ENCODE assay signal across 10 mouse cellular contexts in the genomic region with DNA sequence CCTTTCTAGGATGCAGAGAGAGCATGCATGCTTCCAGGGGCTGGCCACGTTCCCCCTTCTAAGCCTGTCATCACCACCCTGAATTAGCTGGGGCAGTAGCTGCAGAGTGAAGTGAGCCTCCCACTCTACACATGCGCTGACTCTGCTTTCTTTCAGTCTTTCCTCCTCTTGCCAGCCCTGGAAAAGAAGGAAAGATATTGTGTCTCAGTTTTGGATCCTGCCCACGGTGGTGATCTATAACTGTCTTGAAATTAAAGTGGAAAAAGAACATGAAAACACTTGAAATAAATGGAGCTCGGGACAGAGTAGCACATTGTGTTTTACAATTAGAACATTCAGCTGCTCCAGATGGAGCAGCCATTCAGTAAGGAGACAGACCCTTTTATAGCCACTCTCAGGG. TPM values are rescaled to one million over a fixed set of nuclear protein-coding genes. Genes with fewer than 3 reads are reported as not detected.
A peak's percentile ranks its signal among the peaks of the same experiment; 100 is the strongest.
DNase-seq lines count a peak whose midpoint lies in the region; ATAC-seq lines count a peak whose summit lies in the region.
"Had no signal": no experiment of that assay in that cellular context is flagged by ENCODE, and none has a peak within 500 bp of the region (broad histone marks: within the 10 kb centered on the region; RNA-seq: fewer than 3 reads in every experiment).

No protein-coding gene starts in this region.

- peak; percentile 55 to 66 for DNase-seq in frontal cortex, postnatal 36 days (ENCODE audit: low spot score in 2 of 2)
- peak; percentile 25 to 59 for DNase-seq in left cerebral cortex, adult 18-20 months (ENCODE audit: low spot score in 2 of 2)
- DNase-seq in right cerebral cortex, postnatal 25 days: peak; percentile 54
- no peak for DNase-seq in cerebellum, postnatal 14 days
- no peak for DNase-seq in kidney, adult 8-10 months
- DNase-seq: kidney, adult 18-20 months; thymus, adult 18-20 months had no signal

- H3K9ac ChIP-seq in intestine, embryonic 16.5 days (ENCODE audit: low read depth, low read length): no peak overlapping the region
- no peak overlapping the region for H3K9ac ChIP-seq in intestine, embryonic 15.5 days

- no peak overlapping the region for H3K4me2 ChIP-seq in intestine, embryonic 16.5 days (ENCODE audit: low read depth, low read length)
- no peak overlapping the region for H3K4me2 ChIP-seq in intestine, embryonic 15.5 days (replicated peaks)

- ATAC-seq in intestine, embryonic 16.5 days: peak; percentile 65
- no peak for ATAC-seq in intestine, embryonic 15.5 days
- ATAC-seq in activated CD4-positive, CD25-positive, alpha-beta regulatory T cell, adult 4 months: no peak

- 40% methylated on average over 4 of the region's 4 CpGs for WGBS in intestine, embryonic 16.5 days
- 41% methylated on average over 4 of the region's 4 CpGs for WGBS in intestine, embryonic 15.5 days

- H3K27ac ChIP-seq in intestine, embryonic 16.5 days (ENCODE audit: low read length): no peak overlapping the region
- H3K27ac ChIP-seq in intestine, embryonic 15.5 days: no peak overlapping the region

- no peaks in the 10 kb centered on the region for H3K27me3 ChIP-seq in intestine, embryonic 16.5 days (replicated peaks; ENCODE audit: control insufficient read depth, insufficient read depth, low read length)
- no peaks in the 10 kb centered on the region for H3K27me3 ChIP-seq in intestine, embryonic 15.5 days (replicated peaks)

- H3K4me1 ChIP-seq in intestine, embryonic 16.5 days (ENCODE audit: control insufficient read depth, insufficient read depth, low read length): no peaks in the 10 kb centered on the region
- no peaks in the 10 kb centered on the region for H3K4me1 ChIP-seq in intestine, embryonic 15.5 days (replicated peaks)

- no peaks in the 10 kb centered on the region for H3K36me3 ChIP-seq in intestine, embryonic 16.5 days (ENCODE audit: control insufficient read depth, insufficient read depth, low read length)
- H3K36me3 ChIP-seq in intestine, embryonic 15.5 days: no peaks in the 10 kb centered on the region

- H3K9me3 ChIP-seq in intestine, embryonic 16.5 days (ENCODE audit: control insufficient read depth, low read length): no peaks in the 10 kb centered on the region
- H3K9me3 ChIP-seq in intestine, embryonic 15.5 days: no peaks in the 10 kb centered on the region

- H3K4me3 ChIP-seq in intestine, embryonic 16.5 days (ENCODE audit: low read length): no peak overlapping the region
- no peak overlapping the region for H3K4me3 ChIP-seq in intestine, embryonic 15.5 days (replicated peaks)

RNA-seq across cellular contexts. Expression of a gene that starts 35.2 kb away (rescaled TPM):
- 3.2 and 3.4 TPM in 2 replicates for polyA plus RNA-seq in intestine, embryonic 16.5 days (2015; fragmentation: Nextera tagmentation; extraction: Ambion mirVana)
- polyA plus RNA-seq in intestine, embryonic 15.5 days (2015; fragmentation: Nextera tagmentation; extraction: Ambion mirVana): 4.9 and 5.4 TPM in 2 replicates
- total RNA-seq in left cerebral cortex, adult 18-20 months (2021): 1 to 10 TPM; 6.3 to 7.6 TPM
- polyA plus RNA-seq in activated CD4-positive, CD25-positive, alpha-beta regulatory T cell, adult 4 months (2017; shearing (Covaris generic)): not detected

Comparison
In these comparisons a context has a peak if more than half of its experiments do, and no peak if none do; other contexts are left out.
1. DNase-seq: peak in frontal cortex, postnatal 36 days (2 of 2), left cerebral cortex, adult 18-20 months (2 of 2) and right cerebral cortex, postnatal 25 days (single experiment); none in cerebellum, postnatal 14 days (0 of 2) and kidney, adult 8-10 months (0 of 2).